ENCODE assay signal across 15 mouse cellular contexts in genomic region chr5:148383841-148384500, GRCm38 (mm10). TPM values are rescaled to one million over a fixed set of nuclear protein-coding genes. Genes with fewer than 3 reads are reported as not detected.
DNase-seq lines count a peak whose midpoint lies in the region; ATAC-seq and TF ChIP-seq lines count a peak whose summit lies in the region.
"Had no signal": no experiment of that assay in that cellular context is flagged by ENCODE, and none has a peak within 500 bp of the region (broad histone marks: within the 10 kb centered on the region; RNA-seq: fewer than 3 reads in every experiment).

No protein-coding gene starts in this region.

- peak; percentile 56 for DNase-seq in lung, embryonic 14.5 days
- no peak for DNase-seq in lung, adult 18-20 months
- peak; percentile 76 for DNase-seq in fibroblast of lung, adult 2 months (ENCODE audit: low read depth)
- peak; percentile 54 to 56 for DNase-seq in kidney, postnatal 25 days
- DNase-seq in thymus, postnatal 36 days: no peak
- DNase-seq in retina, embryonic 14.5 days (ENCODE audit: low spot score): no peak
- DNase-seq: thymus, postnatal 14 days had no signal

- no peaks in the 10 kb centered on the region; the same call in 1 of the 2 replicates for H3K9me3 ChIP-seq in forebrain, embryonic 13.5 days (replicated peaks)
- H3K9me3 ChIP-seq in forebrain, embryonic 12.5 days: 0 out of 2 replicates have a peak, but pooled peaks cover 4% of the 10 kb centered on the region
- H3K9me3 ChIP-seq in lung, embryonic 14.5 days (ENCODE audit: low read depth, low read length): no peaks in the 10 kb centered on the region
- H3K9me3 ChIP-seq: liver, embryonic 15.5 days; neural tube, embryonic 12.5 days had no signal

- H3K4me3 ChIP-seq in forebrain, embryonic 13.5 days: no peak overlapping the region
- H3K4me3 ChIP-seq in forebrain, embryonic 12.5 days (replicated peaks): no peak overlapping the region
- H3K4me3 ChIP-seq in lung, embryonic 14.5 days (ENCODE audit: low read depth, low read length): no peak overlapping the region
- H3K4me3 ChIP-seq: liver, embryonic 15.5 days; midbrain, embryonic 12.5 days; neural tube, embryonic 12.5 days had no signal

- TF ChIP-seq CTCF in lung, embryonic 14.5 days (IDR thresholded peaks at IDR 0.05; ENCODE audit: low read depth): no peak

- no peak overlapping the region for H3K9ac ChIP-seq in forebrain, embryonic 13.5 days
- no peak overlapping the region for H3K9ac ChIP-seq in forebrain, embryonic 12.5 days
- no peak overlapping the region for H3K9ac ChIP-seq in lung, embryonic 14.5 days
- H3K9ac ChIP-seq: liver, embryonic 15.5 days; midbrain, embryonic 12.5 days; neural tube, embryonic 12.5 days had no signal

- H3K27ac ChIP-seq in forebrain, embryonic 13.5 days: peak overlapping the region; percentile 40; the same call in 1 of the 2 replicates
- H3K27ac ChIP-seq in forebrain, embryonic 12.5 days: no peak overlapping the region
- H3K27ac ChIP-seq in lung, embryonic 14.5 days (ENCODE audit: low read depth): peak overlapping the region; percentile 4; the same call in 1 of the 2 replicates
- H3K27ac ChIP-seq: liver, embryonic 15.5 days; midbrain, embryonic 12.5 days; neural tube, embryonic 12.5 days had no signal

- no peak overlapping the region; the same call in 1 of the 2 replicates for H3K4me2 ChIP-seq in forebrain, embryonic 13.5 days
- no peak overlapping the region for H3K4me2 ChIP-seq in forebrain, embryonic 12.5 days
- no peak overlapping the region for H3K4me2 ChIP-seq in lung, embryonic 14.5 days
- H3K4me2 ChIP-seq: heart, embryonic 11.5 days; liver, embryonic 15.5 days; midbrain, embryonic 12.5 days; neural tube, embryonic 12.5 days had no signal

- no peaks in the 10 kb centered on the region for H3K27me3 ChIP-seq in forebrain, embryonic 13.5 days
- H3K27me3 ChIP-seq in forebrain, embryonic 12.5 days: no peaks in the 10 kb centered on the region
- H3K27me3 ChIP-seq in lung, embryonic 14.5 days (ENCODE audit: insufficient read depth, low read length): no peaks in the 10 kb centered on the region
- H3K27me3 ChIP-seq: CH12.LX; liver, embryonic 15.5 days; midbrain, embryonic 12.5 days; neural tube, embryonic 12.5 days had no signal

- H3K4me1 ChIP-seq in forebrain, embryonic 13.5 days: peaks cover 19% of the 10 kb centered on the region
- H3K4me1 ChIP-seq in forebrain, embryonic 12.5 days: peaks cover 2% of the 10 kb centered on the region; the same call in 1 of the 2 replicates
- peaks cover 7% of the 10 kb centered on the region; the same call in 1 of the 2 replicates for H3K4me1 ChIP-seq in lung, embryonic 14.5 days (ENCODE audit: insufficient read depth)
- H3K4me1 ChIP-seq: midbrain, embryonic 12.5 days; neural tube, embryonic 12.5 days had no signal

- WGBS in forebrain, embryonic 13.5 days: 76% methylated on average over 14 of the region's 14 CpGs
- WGBS in forebrain, embryonic 12.5 days: 80% methylated on average over 14 of the region's 14 CpGs
- WGBS in lung, embryonic 14.5 days: 57% methylated on average over 14 of the region's 14 CpGs

- peak; percentile 48; the same call in 1 of the 2 replicates for ATAC-seq in forebrain, embryonic 13.5 days
- no peak for ATAC-seq in forebrain, embryonic 12.5 days (ENCODE audit: low FRiP score)
- no peak for ATAC-seq in lung, embryonic 14.5 days (ENCODE audit: insufficient read depth)
- ATAC-seq: intestine, postnatal 0 days had no signal

- H3K36me3 ChIP-seq in forebrain, embryonic 13.5 days (ENCODE audit: poor library complexity, severe bottlenecking): no peaks in the 10 kb centered on the region; the same call in 1 of the 2 replicates
- no peaks in the 10 kb centered on the region; the same call in 1 of the 2 replicates for H3K36me3 ChIP-seq in forebrain, embryonic 12.5 days (replicated peaks)
- H3K36me3 ChIP-seq in lung, embryonic 14.5 days (ENCODE audit: insufficient read depth): no peaks in the 10 kb centered on the region
- H3K36me3 ChIP-seq: midbrain, embryonic 12.5 days; neural tube, embryonic 12.5 days had no signal

RNA-seq across cellular contexts. Expression of gene Slc7a1, which starts 15.7 kb away (rescaled TPM):
- polyA plus RNA-seq in forebrain, embryonic 13.5 days (2015; fragmentation: Nextera tagmentation; extraction: Ambion mirVana): 24.4 and 27.2 TPM in 2 replicates
- polyA plus RNA-seq in forebrain, embryonic 12.5 days (2016; fragmentation: Nextera tagmentation; extraction: Ambion mirVana): 18.4 and 23.3 TPM in 2 replicates
- polyA plus RNA-seq in lung, embryonic 14.5 days (2014; fragmentation: Nextera tagmentation; extraction: Ambion mirVana): 28.9 and 31.3 TPM in 2 replicates

Comparison
In these comparisons a context has a peak if more than half of its experiments do, and no peak if none do; other contexts are left out.
1. DNase-seq: peak in lung, embryonic 14.5 days (single experiment), fibroblast of lung, adult 2 months (single experiment) and kidney, postnatal 25 days (2 of 2); none in lung, adult 18-20 months (0 of 2), thymus, postnatal 36 days (0 of 2) and retina, embryonic 14.5 days (single experiment).